Mouse (Mus musculus) intestine, embryonic 14.5 days (tissue): Measurements from ENCODE around the gene 2610507B11Rik. TPM values are rescaled to one million over a fixed set of nuclear protein-coding genes. Genes with fewer than 3 reads are reported as not detected.

ENCODE experiments used
- ATAC-seq: fragments of 200-750 bp; cut with Nextera tagmentation; replicated peaks from 2 replicates; pipeline ENCODE4 v1.8.0; 2017; ENCODE audit warnings: low read depth, moderate number of reproducible peaks, moderate TSS enrichment, moderate library complexity; ENCODE audit not compliant: low FRiP score, low TSS enrichment
- DNase-seq: peaks from one replicate; pipeline ENCODE4 v3.0.0-alpha.2; 2018; ENCODE audit warnings: low spot score
- H3K27ac ChIP-seq: fragments of 300-500 bp; sonication (generic); 2 replicates; pipeline ENCODE4 v1.5.1; 2014; ENCODE audit warnings: low read depth, mild to moderate bottlenecking, control low read depth
- H3K27me3 ChIP-seq: fragments of 300-500 bp; sonication (generic); replicated peaks from 2 replicates; pipeline ENCODE4 v1.6.1; 2014; ENCODE audit warnings: low read length, control low read depth; ENCODE audit not compliant: control insufficient read depth, insufficient read depth
- H3K36me3 ChIP-seq: fragments of 300-500 bp; sonication (generic); 2 replicates; pipeline ENCODE4 v1.6.1; 2014; ENCODE audit warnings: low read length, control low read depth; ENCODE audit not compliant: control insufficient read depth, insufficient read depth
- H3K4me1 ChIP-seq: fragments of 300-500 bp; sonication (generic); replicated peaks from 2 replicates; pipeline ENCODE4 v1.6.1; 2014; ENCODE audit warnings: low read length, control low read depth, mixed read lengths; ENCODE audit not compliant: control insufficient read depth, insufficient read depth
- H3K4me2 ChIP-seq: fragments of 300-500 bp; sonication (generic); 2 replicates; pipeline ENCODE4 v1.6.1; 2014; ENCODE audit warnings: low read length
- H3K4me3 ChIP-seq: fragments of 300-500 bp; sonication (generic); 2 replicates; pipeline ENCODE4 v1.5.1; 2014; ENCODE audit warnings: low read depth, low read length, control low read depth, mixed read lengths
- H3K9ac ChIP-seq: fragments of 300-500 bp; sonication (generic); 2 replicates; pipeline ENCODE4 v1.6.1; 2014; ENCODE audit warnings: mild to moderate bottlenecking, low read length
- H3K9me3 ChIP-seq: fragments of 300-500 bp; sonication (generic); 2 replicates; pipeline ENCODE4 v1.6.1; 2016; ENCODE audit warnings: low read length, control low read depth; ENCODE audit not compliant: control insufficient read depth
- WGBS: fragments of 180-500 bp; shearing (Covaris S2); extraction: QIAGEN DNeasy Blood & Tissue Kit; methylation state at CpG from one replicate; pipeline ENCODE4 v1.1.7; 2014; 5-methylcytosine and 5-hydroxymethylcytosine counted together
- polyA plus RNA-seq: library from polyadenylated mRNA; unstranded; fragments of >200 nt; fragmentation: Nextera tagmentation; extraction: Ambion mirVana; gene quantifications from 2 replicates; pipeline ENCODE4 v1.2.1, GENCODE M21; 2014

2610507B11Rik gene
- polyA plus RNA-seq, 1 experiment from 2014 or later, result 74.4 TPM

- H3K36me3 ChIP-seq, result peaks cover 12% of the 10 kb centered on the region
- WGBS, result under 1% methylated on average over 50 of the region's 50 CpGs
- peak within 1 kb of the TSS; percentile 86 for H3K4me2 ChIP-seq
- ATAC-seq (peak; percentile 91), DNase-seq (peak; percentile 99)
- peak within 1 kb of the TSS; percentile 91 for H3K9ac ChIP-seq
- no peaks in the 10 kb centered on the region for H3K27me3 ChIP-seq
- peaks cover 27% of the 10 kb centered on the region for H3K4me1 ChIP-seq
- peak within 1 kb of the TSS; percentile 91 for H3K27ac ChIP-seq
- no peaks in the 10 kb centered on the region for H3K9me3 ChIP-seq
- peak within 1 kb of the TSS; percentile 98 for H3K4me3 ChIP-seq
Observed at GRCm38 (mm10) chr11:78245627-78246317, 15.8 kb upstream of the 2610507B11Rik start, which contains the start of the genes Sdf2 and Supt6. Gene Sdf2, plus strand, starts transcription at chr11:78245746. Gene Supt6, minus strand, starts transcription at chr11:78245987.

- H3K9me3 ChIP-seq, result no peaks in the 10 kb centered on the region
- peaks cover 27% of the 10 kb centered on the region for H3K4me1 ChIP-seq
- H3K36me3 ChIP-seq, result peaks cover 16% of the 10 kb centered on the region
- DNase-seq (no peak), ATAC-seq (no peak)
- H3K4me2 ChIP-seq, result peak overlapping the region; percentile 86
- H3K27ac ChIP-seq, result peak overlapping the region; percentile 91
- WGBS, result 42% methylated on average over 7 of the region's 7 CpGs
- no peaks in the 10 kb centered on the region for H3K27me3 ChIP-seq
- peak overlapping the region; percentile 98 for H3K4me3 ChIP-seq
- H3K9ac ChIP-seq, result peak overlapping the region; percentile 91
Observed at GRCm38 (mm10) chr11:78246318-78247011, 15.1 kb upstream of the 2610507B11Rik start.

GRCm38 (mm10) chr11:78247012-78247348 lies 14.6 kb upstream of the 2610507B11Rik start:
- no peak overlapping the region for H3K9ac ChIP-seq
- peak overlapping the region; percentile 86 for H3K4me2 ChIP-seq

GRCm38 (mm10) chr11:78247727-78248140 lies 13.8 kb upstream of the 2610507B11Rik start:
- Histone ChIP-seq H3K27me3 (no peaks in the 10 kb centered on the region), H3K9ac (no peak overlapping the region), H3K9me3 (no peaks in the 10 kb centered on the region), H3K4me2 (no peak overlapping the region), H3K4me1 (peaks cover 27% of the 10 kb centered on the region), H3K4me3 (no peak overlapping the region), H3K27ac (no peak overlapping the region), H3K36me3 (peaks cover 24% of the 10 kb centered on the region)
- WGBS, result 66% methylated on average over 4 of the region's 4 CpGs
- ATAC-seq (no peak), DNase-seq (no peak)

More at GRCm38 (mm10) chr11:78247012-78247348, 14.6 kb upstream of the 2610507B11Rik start:
- peaks cover 27% of the 10 kb centered on the region for H3K4me1 ChIP-seq
- ATAC-seq (no peak), DNase-seq (no peak)
- H3K36me3 ChIP-seq, result peaks cover 19% of the 10 kb centered on the region
- no peak overlapping the region; the same call in 1 of the 2 replicates for H3K4me3 ChIP-seq
- peak overlapping the region; percentile 91; the same call in 1 of the 2 replicates for H3K27ac ChIP-seq
- no peaks in the 10 kb centered on the region for H3K27me3 ChIP-seq
- 32% methylated on average over 3 of the region's 3 CpGs for WGBS
- no peaks in the 10 kb centered on the region for H3K9me3 ChIP-seq

DNA sequence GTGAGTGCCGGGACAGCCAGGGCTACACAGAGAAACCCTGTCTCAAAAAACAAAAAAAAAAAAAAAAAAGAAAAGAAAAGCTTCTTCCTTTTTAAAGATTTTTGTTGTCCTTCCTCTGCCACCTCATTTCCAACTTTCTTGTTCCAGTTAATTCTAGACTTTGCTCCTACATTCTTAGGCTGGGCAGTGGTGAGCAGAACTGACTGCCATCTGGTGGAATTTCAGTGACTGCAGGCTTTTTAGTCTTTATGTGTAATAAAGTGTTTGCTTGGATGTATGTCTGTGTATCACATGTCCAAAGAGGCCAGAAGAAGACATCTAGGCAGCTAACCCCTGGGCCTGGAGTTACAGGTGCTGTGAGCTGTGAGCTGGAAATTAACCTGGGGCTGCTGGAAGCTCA lies 4.9 kb upstream of the 2610507B11Rik start:
- peaks cover 33% of the 10 kb centered on the region for H3K36me3 ChIP-seq
- DNase-seq (no peak), ATAC-seq (no peak)
- no peaks in the 10 kb centered on the region for H3K9me3 ChIP-seq
- no peak overlapping the region for H3K9ac ChIP-seq
- H3K4me2 ChIP-seq, result no peak overlapping the region
- H3K4me1 ChIP-seq, result no peaks in the 10 kb centered on the region
- 0 out of 2 replicates have a peak, but pooled peaks cover 9% of the 10 kb centered on the region for H3K27me3 ChIP-seq
- no peak overlapping the region for H3K27ac ChIP-seq
- 100% methylated on average over 1 of the region's 1 CpGs for WGBS
- no peak overlapping the region for H3K4me3 ChIP-seq

GRCm38 (mm10) chr11:78260489-78261258 lies 878 bp upstream of the 2610507B11Rik start:
- H3K27ac ChIP-seq, result no peak overlapping the region
- peaks cover 30% of the 10 kb centered on the region for H3K36me3 ChIP-seq
- no peaks in the 10 kb centered on the region for H3K9me3 ChIP-seq
- H3K27me3 ChIP-seq, result 0 out of 2 replicates have a peak, but pooled peaks cover 9% of the 10 kb centered on the region
- peak overlapping the region; percentile 67 for H3K4me2 ChIP-seq
- 94% methylated on average over 2 of the region's 2 CpGs for WGBS
- DNase-seq (no peak), ATAC-seq (no peak)
- no peak overlapping the region for H3K9ac ChIP-seq
- peaks cover 6% of the 10 kb centered on the region; the same call in 1 of the 2 replicates for H3K4me1 ChIP-seq
- peak overlapping the region; percentile 94 for H3K4me3 ChIP-seq

- peak overlapping the region; percentile 78 for H3K9ac ChIP-seq
- H3K4me2 ChIP-seq, result peak overlapping the region; percentile 67
- no peaks in the 10 kb centered on the region for H3K9me3 ChIP-seq
- DNase-seq (peak; percentile 78), ATAC-seq (no peak)
- H3K4me3 ChIP-seq, result peak overlapping the region; percentile 94
- H3K36me3 ChIP-seq, result peaks cover 43% of the 10 kb centered on the region
- H3K4me1 ChIP-seq, result peaks cover 6% of the 10 kb centered on the region; the same call in 1 of the 2 replicates
- 0 out of 2 replicates have a peak, but pooled peaks cover 9% of the 10 kb centered on the region for H3K27me3 ChIP-seq
- WGBS, result 3% methylated on average over 8 of the region's 8 CpGs
- no peak overlapping the region for H3K27ac ChIP-seq
Observed at GRCm38 (mm10) chr11:78262550-78262949, 998 bp downstream of the 2610507B11Rik start.

DNA sequence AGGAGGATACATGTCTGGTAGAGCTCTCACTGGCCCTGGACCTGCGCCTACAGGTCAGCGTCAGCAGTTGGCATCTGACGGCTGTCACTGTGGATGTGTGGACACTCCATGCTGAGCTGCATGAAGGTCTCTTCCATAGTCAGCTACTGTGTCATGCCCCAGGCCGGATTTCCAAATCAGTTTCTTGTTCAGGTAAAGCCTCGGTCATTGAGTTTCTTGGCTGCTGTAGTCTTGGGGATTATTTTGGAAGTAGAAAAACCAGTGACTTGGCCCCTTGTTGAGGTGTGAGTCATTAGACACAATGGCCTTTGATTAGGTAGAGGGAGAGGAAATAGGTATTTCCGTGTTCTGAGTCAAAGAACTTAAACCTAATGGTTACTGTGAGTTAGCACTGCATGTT lies 4.0 kb downstream of the 2610507B11Rik start:
- Histone ChIP-seq H3K4me3 (no peak overlapping the region), H3K9ac (no peak overlapping the region), H3K27ac (no peak overlapping the region), H3K4me1 (peaks cover 6% of the 10 kb centered on the region; the same call in 1 of the 2 replicates), H3K36me3 (peaks cover 73% of the 10 kb centered on the region), H3K9me3 (no peaks in the 10 kb centered on the region), H3K4me2 (no peak overlapping the region), H3K27me3 (0 out of 2 replicates have a peak, but pooled peaks cover 2% of the 10 kb centered on the region)
- ATAC-seq (no peak), DNase-seq (no peak)
- WGBS, result 87% methylated on average over 6 of the region's 6 CpGs
